Mouse (Mus musculus): Measurements from ENCODE around the gene S1pr5. TPM values are rescaled to one million over a fixed set of nuclear protein-coding genes. Genes with fewer than 3 reads are reported as not detected.

The S1pr5 gene
- total and polyA plus RNA-seq, 3 experiments, result not detected

DNA sequence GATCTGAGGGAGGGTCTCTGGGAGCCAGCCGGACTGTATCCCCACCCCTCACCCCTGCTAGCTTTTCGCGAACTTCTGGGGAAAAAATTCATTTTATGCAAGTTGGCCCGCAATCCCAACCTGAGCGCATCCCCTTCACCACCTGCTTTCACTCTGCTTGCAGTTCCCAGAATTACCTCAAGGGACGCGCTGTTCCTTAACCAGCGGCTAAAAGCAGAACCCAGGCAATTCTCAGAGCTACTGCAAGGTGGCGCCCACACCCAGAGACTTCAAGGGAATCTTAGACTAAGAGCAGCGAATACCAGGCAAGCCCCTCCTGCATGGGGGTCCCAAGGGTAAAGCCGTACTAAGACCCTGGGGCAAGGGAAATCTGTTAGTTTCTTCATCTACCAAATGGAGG, 6.9 kb downstream of the S1pr5 start (continued):
- TF ChIP-seq USF2 (conservative IDR thresholded peaks at IDR 0.05; ENCODE audit: low read depth, low read length) (no peak), JUND (conservative IDR thresholded peaks at IDR 0.05; ENCODE audit: low read depth, low read length) (no peak), ZNF384 (IDR thresholded peaks at IDR 0.05; ENCODE audit: low read depth, low read length) (peak; percentile 26; the same call in 1 of the 2 replicates), USF1 (IDR thresholded peaks at IDR 0.05; ENCODE audit: low read depth, low read length) (no peak), KAT2A (IDR thresholded peaks at IDR 0.05; ENCODE audit: insufficient replicate concordance, low read length) (no peak), SMC3 (IDR thresholded peaks at IDR 0.05; ENCODE audit: low read depth, low read length) (peak; percentile 89), ELF1 (IDR thresholded peaks at IDR 0.05; ENCODE audit: low read depth, low read length) (no peak), MAZ (IDR thresholded peaks at IDR 0.05; ENCODE audit: low read depth, low read length) (no peak), NRF1 (IDR thresholded peaks at IDR 0.05; ENCODE audit: low read depth, low read length) (no peak), SIN3A (IDR thresholded peaks at IDR 0.05; ENCODE audit: low read length) (peak; percentile 34; the same call in 1 of the 2 replicates), MAFK (IDR thresholded peaks at IDR 0.05; ENCODE audit: insufficient replicate concordance, low read length) (no peak)

DNA sequence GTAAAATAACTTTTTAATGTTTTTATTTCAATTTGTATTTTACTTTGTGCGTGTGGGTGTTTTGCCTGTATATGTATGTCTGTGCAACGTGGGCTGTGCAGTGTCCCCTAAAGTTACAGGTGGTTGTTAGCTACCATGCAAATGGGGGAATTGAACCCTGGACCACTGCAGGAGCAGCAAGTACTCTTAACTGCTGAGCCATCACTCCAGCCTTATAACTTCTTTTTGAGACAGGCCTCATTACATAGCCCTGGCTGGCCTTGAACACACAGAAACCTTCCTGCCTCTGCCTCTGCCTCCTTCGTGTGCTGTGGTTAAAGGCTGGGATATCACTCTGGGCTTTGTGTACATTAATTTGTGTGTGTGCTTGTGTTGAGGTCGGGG, 8.8 kb downstream of the S1pr5 start:
- Histone ChIP-seq H3K9ac (ENCODE audit: insufficient read depth, low read depth) (peak overlapping the region; percentile 99; the same call in 1 of the 2 replicates), H3K36me3 (replicated peaks in 1 of 2; ENCODE audit: control insufficient read depth in 1 of 2, insufficient read depth in 1 of 2, low read length in 1 of 2) (peaks cover 4 to 23% of the 10 kb centered on the region in 2 experiments), H3K79me2 (replicated peaks; ENCODE audit: control insufficient read depth, extremely low read depth, insufficient read depth, poor library complexity, severe bottlenecking) (peaks cover 18% of the 10 kb centered on the region), H3K9me3 (replicated peaks; ENCODE audit: low read length) (peaks cover 6% of the 10 kb centered on the region), H3K27me3 (replicated peaks) (peaks cover 4% of the 10 kb centered on the region), H3K4me1 (ENCODE audit: control insufficient read depth in 1 of 2, insufficient read depth in 2 of 2) (peaks cover 17 to 35% of the 10 kb centered on the region in 2 experiments), H3K27ac (ENCODE audit: insufficient read depth, low read depth) (no peak overlapping the region), H3K4me3 (replicated peaks in 1 of 3; ENCODE audit: low read depth in 2 of 3, low read length in 2 of 3, poor library complexity in 1 of 3) (peak overlapping the region; percentile 77 to 98 (median 88)), H3K4me2 (ENCODE audit: insufficient read depth, low read depth, poor library complexity, severe bottlenecking) (peak overlapping the region; percentile 46)
- dilution Hi-C loops (cut with MboI; ENCODE audit: extremely low pct_ligation_motif_present, extremely low pct_unique_long_range_greater_than_20kb, low sequenced_read_pairs), result no loop called here
- in situ Hi-C loops (cut with MboI; ENCODE audit: low pct_ligation_motif_present, low pct_unique_long_range_greater_than_20kb, low sequenced_read_pairs), result no loop called here
- peak; percentile 24 for DNase-seq (ENCODE audit: extremely low read depth)
- no peak for TF ChIP-seq RAD21 (IDR thresholded peaks at IDR 0.05; ENCODE audit: low read depth, low read length)
- TF ChIP-seq CHD2 (IDR thresholded peaks at IDR 0.05; ENCODE audit: low read length), result no peak
- TF ChIP-seq NELFE (IDR thresholded peaks at IDR 0.05; ENCODE audit: low read depth, low read length), result no peak
- TF ChIP-seq NRF1 (IDR thresholded peaks at IDR 0.05; ENCODE audit: low read depth, low read length), result no peak
- TF ChIP-seq IRF4 (IDR thresholded peaks at IDR 0.05; ENCODE audit: low read depth, low read length), result no peak
- no peak for TF ChIP-seq JUN (IDR thresholded peaks at IDR 0.05; ENCODE audit: insufficient read depth, low read depth, low read length)
- no peak for TF ChIP-seq MAX (IDR thresholded peaks at IDR 0.05; ENCODE audit: low read length)
- TF ChIP-seq USF1 (IDR thresholded peaks at IDR 0.05; ENCODE audit: low read depth, low read length), result no peak
- TF ChIP-seq ETS1 (conservative IDR thresholded peaks at IDR 0.05; ENCODE audit: low read depth, low read length), result no peak
- no peak for TF ChIP-seq USF2 (conservative IDR thresholded peaks at IDR 0.05; ENCODE audit: low read depth, low read length)
- no peak for TF ChIP-seq SMC3 (IDR thresholded peaks at IDR 0.05; ENCODE audit: low read depth, low read length)
- TF ChIP-seq JUND (conservative IDR thresholded peaks at IDR 0.05; ENCODE audit: low read depth, low read length), result no peak
- TF ChIP-seq MEF2A (IDR thresholded peaks at IDR 0.05; ENCODE audit: borderline replicate concordance, low read depth, low read length), result no peak
- TF ChIP-seq TCF12 (IDR thresholded peaks at IDR 0.05; ENCODE audit: low read depth, low read length), result no peak
- no peak for TF ChIP-seq E2F4 (IDR thresholded peaks at IDR 0.05; ENCODE audit: insufficient replicate concordance, low read depth, low read length)
- no peak for TF ChIP-seq MXI1 (IDR thresholded peaks at IDR 0.05; ENCODE audit: low read depth, low read length)
- no peak for TF ChIP-seq ZMIZ1 (IDR thresholded peaks at IDR 0.05; ENCODE audit: low read depth, low read length)

Measured in CH12.LX (cell line).